Mouse (Mus musculus) cerebellum, adult 8-10 months (tissue): ENCODE results near the gene Pld2.
"Not testable (repeated sequence)": the region's sequence is repeated elsewhere in the genome, so short reads cannot be mapped to it uniquely, and the experiment has no call there.

Experiments used
- DNase-seq: peaks from one replicate; pipeline ENCODE4 v3.0.0; 2022

Pld2 gene

GRCm38 (mm10) chr11:70526211-70526610 lies 13.7 kb upstream of the Pld2 start:
- DNase-seq: no peak

DNA sequence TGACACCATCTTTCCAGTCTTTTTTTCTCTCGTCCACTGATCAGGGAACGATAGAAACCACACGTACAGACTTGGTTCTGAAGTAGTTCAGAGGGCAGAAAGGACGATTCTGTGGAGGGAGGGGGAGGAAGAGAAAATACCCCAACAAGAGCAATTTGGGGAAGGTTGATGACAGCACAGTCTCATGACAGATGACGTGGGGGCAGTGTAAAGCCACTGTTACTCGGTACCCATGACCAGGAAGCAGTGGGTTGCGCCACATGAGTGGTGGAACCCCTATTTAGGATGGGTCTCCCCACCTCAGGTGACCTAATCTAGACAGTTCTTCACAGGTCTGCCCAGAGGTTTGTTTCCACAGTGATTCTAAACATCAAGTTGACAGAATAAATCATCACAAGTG lies 11.3 kb upstream of the Pld2 start:
- no peak for DNase-seq

DNA sequence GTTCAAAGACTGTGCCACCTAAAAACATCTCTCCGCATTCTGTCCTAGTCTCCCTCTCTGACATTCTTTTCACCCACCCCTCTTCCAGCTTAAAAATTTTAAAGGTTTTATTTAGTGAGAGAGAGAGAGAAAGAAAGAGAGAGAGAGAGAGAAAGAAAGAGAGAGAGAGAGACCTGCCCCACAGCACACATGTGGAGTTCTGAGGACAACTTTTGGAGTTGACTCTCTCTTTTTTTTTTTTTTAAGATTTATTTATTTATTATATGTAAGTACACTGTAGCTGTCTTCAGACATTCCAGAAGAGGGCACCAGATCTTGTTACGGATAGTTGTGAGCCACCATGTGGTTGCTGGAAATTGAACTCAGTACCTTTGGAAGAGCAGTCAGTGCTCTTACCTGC lies 8.8 kb upstream of the Pld2 start:
- not testable (repeated sequence) for DNase-seq

DNA sequence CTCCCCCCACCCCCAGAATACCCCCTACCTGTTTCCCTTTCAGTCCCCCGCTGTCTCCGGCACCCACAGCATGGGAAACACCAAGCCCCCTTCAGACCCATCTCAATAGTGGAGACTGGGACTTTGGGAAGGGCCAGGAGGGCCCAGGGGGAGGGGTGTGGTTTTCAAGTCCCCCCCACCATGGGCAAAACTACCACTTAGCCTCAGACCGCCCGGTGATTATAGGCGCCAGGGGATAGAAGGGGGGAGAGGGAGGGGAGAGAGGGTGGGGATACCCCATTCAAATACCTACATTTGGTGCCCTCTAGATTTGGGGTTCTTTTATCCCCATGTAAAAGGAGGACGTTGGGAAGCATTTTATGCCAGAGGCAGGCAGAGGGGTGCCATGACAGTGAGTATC lies 7.0 kb upstream of the Pld2 start, which contains the start of gene Gm40193:
TSS of gene Gm40193 (minus strand) at position 101 of the 400 bp plus-strand sequence.
- DNase-seq: no peak

GRCm38 (mm10) chr11:70539423-70539822 lies 441 bp upstream of the Pld2 start:
- DNase-seq: no peak

- DNase-seq: no peak
These were observed 1.1 kb downstream of the Pld2 start for GRCm38 (mm10) chr11:70540928-70541327.

DNA sequence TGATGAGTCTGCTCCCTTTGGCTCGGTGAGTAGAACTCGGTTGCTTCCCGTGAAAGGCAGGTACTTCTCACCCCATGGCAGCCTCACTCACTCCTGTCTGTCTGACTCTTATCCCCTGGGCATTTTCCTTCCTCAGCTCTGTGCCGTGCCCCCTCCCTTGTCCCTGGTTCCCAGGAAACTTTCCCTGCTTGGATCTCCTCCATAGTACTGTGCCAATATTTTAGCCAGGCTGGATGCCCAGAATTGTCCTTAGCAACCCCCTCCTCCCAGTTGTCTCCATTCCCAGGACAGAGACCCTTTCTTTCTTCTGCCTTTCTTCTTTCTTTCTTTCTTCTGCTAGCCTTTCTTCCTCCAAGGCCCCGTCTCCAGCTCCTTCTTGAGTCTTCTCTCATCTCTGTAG lies 1.6 kb downstream of the Pld2 start:
- DNase-seq: no peak

GRCm38 (mm10) chr11:70544496-70544895 lies 4.6 kb downstream of the Pld2 start:
- no peak for DNase-seq

GRCm38 (mm10) chr11:70551526-70551925 lies 11.7 kb downstream of the Pld2 start:
- no peak for DNase-seq

GRCm38 (mm10) chr11:70553940-70554339 lies 14.1 kb downstream of the Pld2 start:
- DNase-seq: no peak

DNA sequence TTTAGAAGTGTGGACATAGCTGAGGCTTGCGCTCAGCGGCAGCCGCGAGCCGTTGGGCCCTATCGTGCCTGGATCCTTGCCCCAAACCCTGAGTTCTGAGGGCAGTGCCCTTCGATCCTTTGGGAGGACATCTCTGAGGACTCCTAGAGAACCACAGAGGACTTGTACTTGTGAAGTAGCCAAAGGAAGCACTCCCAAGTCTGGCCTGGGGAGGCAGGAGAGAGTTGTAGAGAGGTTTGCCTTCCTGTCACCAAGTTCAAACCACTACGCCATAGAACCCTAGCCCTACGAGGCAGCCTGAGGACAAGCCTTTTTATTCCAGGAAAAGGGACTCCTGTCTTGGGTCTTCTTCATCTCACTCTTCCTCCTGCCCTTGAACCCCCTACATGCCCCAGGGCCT lies 17.7 kb downstream of the Pld2 start:
- no peak for DNase-seq

DNA sequence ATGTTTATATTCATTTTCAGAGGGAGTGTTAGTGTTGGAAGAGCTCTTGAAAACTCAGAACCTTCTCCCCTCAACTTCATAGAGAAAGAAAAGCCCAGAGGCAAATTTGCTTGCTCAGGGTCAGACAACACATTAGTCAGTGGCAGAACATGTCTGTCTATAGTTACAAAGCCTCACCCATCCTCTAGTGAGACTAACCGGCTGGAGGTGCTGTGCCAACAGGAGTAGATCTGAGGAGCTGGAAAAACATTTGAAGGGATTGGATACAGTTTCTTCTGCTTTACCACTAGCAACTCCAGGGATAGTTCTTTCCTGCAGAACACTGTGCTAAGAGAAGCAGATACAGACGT lies 22.0 kb downstream of the Pld2 start:
- DNase-seq: no peak

GRCm38 (mm10) chr11:70562287-70562994 lies 22.6 kb downstream of the Pld2 start, which contains the start of gene Mink1:
Gene Mink1 (plus strand): TSS chr11:70562881.
- peak; percentile 85 for DNase-seq

DNA sequence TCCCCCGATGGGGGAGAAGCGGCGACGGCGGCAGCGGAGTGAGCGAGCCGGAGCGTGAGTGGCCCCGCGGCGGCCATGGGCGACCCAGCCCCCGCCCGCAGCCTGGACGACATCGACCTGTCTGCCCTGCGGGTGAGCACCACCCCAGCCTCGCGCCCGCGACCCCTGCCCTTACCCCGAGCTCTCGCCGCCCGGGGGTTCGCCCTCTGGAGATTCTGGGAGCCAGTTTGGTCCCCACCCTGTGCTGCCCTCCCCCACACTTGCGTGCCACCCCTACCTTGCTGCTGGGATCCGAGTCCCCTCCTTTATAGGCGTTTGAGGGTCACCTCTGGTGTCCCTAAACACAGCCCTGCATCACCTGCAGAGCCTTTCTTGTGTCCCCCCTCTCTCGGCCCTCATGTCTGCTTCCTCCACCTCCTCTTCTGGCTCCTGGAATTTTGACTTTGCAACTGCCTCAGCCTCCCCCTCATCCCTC lies 23.2 kb downstream of the Pld2 start:
- no peak for DNase-seq

- DNase-seq: no peak
These were observed 23.8 kb downstream of the Pld2 start for GRCm38 (mm10) chr11:70563470-70564275.

DNA sequence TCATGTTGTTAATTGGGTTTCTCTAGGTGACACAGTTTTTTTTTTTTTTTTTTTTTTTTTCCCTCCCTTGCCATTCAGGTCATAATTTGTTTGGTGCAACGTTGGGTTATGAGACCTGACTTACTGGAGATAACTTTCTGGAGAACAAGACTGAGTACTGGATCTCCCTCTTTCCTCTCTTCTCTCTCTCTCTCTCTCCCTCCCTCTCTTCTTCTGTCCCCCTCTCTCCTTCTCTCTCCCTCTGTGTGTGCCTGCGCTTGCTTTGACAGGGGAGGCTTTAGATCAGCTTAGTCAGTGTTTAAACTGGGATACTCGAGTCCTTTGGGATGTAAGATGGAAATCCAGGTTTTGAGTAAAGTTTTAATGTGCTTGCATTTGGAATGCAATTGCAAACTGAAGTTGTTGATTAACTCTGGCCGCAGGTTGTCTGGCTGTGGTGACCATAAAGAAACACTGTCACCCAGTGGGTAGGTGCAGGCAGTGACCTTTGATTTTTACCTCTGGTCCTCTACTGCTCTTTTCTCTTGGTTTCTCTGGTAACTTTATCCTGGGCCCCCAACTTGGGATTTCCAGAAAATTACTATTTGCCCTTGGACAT lies 24.5 kb downstream of the Pld2 start:
- no peak for DNase-seq

- no peak for DNase-seq
These were observed 26.7 kb downstream of the Pld2 start for GRCm38 (mm10) chr11:70566586-70566985.

- not testable (repeated sequence) for DNase-seq
These were observed 30.8 kb downstream of the Pld2 start for GRCm38 (mm10) chr11:70570614-70571013.

GRCm38 (mm10) chr11:70571641-70572040 lies 31.8 kb downstream of the Pld2 start:
- DNase-seq: no peak

DNA sequence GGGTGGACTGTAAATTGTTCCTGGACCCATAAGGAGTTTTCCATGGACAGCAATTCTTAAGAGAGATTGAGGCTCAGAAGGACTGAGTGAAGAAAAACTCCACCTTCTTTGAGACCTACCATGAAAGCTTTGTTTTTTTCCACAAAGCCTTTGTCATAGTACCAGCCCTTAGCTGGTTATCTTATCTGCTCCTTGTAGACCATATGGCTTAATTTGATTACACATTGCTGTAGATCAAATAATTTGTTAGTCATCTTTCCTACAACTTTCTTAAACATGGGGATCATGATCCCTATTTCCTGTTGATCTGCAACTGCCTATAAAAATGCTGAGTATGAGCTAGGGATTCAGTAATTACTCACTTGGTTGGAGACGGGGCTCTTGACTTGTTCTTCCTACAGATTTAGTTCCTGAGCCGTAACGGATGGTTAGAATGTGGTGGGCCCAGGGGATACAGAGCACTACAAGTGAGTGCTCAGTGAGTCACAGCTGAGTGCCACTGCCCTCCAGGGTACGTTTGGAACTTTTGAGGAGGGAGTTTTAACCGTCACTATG lies 32.6 kb downstream of the Pld2 start:
- no peak for DNase-seq

GRCm38 (mm10) chr11:70573872-70574271 lies 34.0 kb downstream of the Pld2 start:
- no peak for DNase-seq

GRCm38 (mm10) chr11:70577201-70577600 lies 37.3 kb downstream of the Pld2 start:
- DNase-seq: no peak

DNA sequence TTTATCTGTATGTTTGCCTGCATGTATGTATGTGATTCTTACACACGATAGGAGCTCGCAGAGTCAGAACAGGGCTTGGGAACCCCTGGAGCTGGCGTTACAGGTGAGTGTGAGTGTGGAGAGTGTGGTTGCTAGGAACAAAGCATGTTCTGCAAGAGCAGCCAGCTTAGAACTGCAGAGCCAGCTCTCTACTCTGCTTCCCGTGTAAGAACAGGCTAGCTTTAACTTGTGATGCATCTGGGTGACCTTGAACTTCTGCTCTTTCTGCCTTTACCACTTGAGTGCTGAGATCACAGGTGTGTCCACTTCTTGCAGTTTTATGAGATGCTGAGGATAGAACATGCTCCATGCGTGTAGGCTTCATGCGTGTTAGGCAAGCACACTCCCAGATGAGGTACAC lies 39.1 kb downstream of the Pld2 start:
- no peak for DNase-seq
